Mouse (Mus musculus) erythroblast, embryonic 14.5 days (primary cell): ENCODE data around the gene Peg12.

Experiments
- GATA1 ChIP-seq: IDR thresholded peaks from 2 replicates; pipeline ENCODE4 v1.6.1; 2012; ENCODE audit warnings: low read length, inconsistent platforms, mixed read lengths
- TAL1 ChIP-seq: IDR thresholded peaks from 3 replicates; pipeline ENCODE4 v1.6.1; 2012; ENCODE audit warnings: low read length, inconsistent platforms, mixed read lengths

DNA sequence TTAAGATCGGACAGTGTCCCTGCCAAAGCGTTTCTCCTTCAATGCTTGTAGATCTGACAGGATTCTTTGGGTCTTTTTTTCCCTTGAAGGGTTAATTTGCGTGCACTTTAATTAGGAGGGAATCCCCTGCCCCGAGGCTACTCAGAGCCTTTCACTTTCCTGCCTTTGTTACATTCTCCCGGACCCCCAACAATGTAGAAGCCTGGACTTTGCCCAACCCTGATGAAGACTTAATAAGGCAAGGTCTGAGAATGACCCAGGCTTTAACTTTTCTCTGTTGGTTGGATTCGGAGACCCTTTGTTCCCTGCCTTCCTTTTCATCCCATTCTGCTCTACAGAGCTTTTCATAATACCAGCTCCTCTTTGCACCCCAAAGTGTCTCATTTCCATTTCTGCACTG is 43.7 kb downstream of the Peg12 start:
- TF ChIP-seq TAL1 (no peak), GATA1 (no peak)
